Mouse (Mus musculus) Muller cell, postnatal 12 days (primary cell): Measurements from ENCODE around the gene Grin1.

Experiments used
- DNase-seq: peaks from one replicate; pipeline ENCODE4 v3.0.0-alpha.2; 2015; ENCODE audit errors: inconsistent ontology term

Gene Grin1

GRCm38 (mm10) chr2:25318119-25318966 lies 644 bp downstream of the Grin1 start:
- no peak for DNase-seq

- DNase-seq = no peak
Measured at GRCm38 (mm10) chr2:25311491-25311891, 7.5 kb downstream of the Grin1 start.

GRCm38 (mm10) chr2:25310969-25311368 lies 8.0 kb downstream of the Grin1 start:
- DNase-seq = no peak

GRCm38 (mm10) chr2:25310180-25310579 lies 8.8 kb downstream of the Grin1 start:
- no peak for DNase-seq

GRCm38 (mm10) chr2:25305587-25306359 lies 13.2 kb downstream of the Grin1 start:
- DNase-seq = no peak

- DNase-seq = peak; percentile 53
Measured at GRCm38 (mm10) chr2:25304657-25305541, 14.1 kb downstream of the Grin1 start.

GRCm38 (mm10) chr2:25303931-25304656 lies 14.9 kb downstream of the Grin1 start:
- no peak for DNase-seq

- no peak for DNase-seq
Measured at GRCm38 (mm10) chr2:25303452-25303851, 15.5 kb downstream of the Grin1 start.

GRCm38 (mm10) chr2:25298046-25298445 lies 20.9 kb downstream of the Grin1 start:
- DNase-seq = no peak

GRCm38 (mm10) chr2:25297093-25297492 lies 21.9 kb downstream of the Grin1 start:
- DNase-seq = no peak

GRCm38 (mm10) chr2:25293706-25294105 lies 25.3 kb downstream of the Grin1 start:
- no peak for DNase-seq

- peak; percentile 72 for DNase-seq
Measured at GRCm38 (mm10) chr2:25292856-25293255, 26.1 kb downstream of the Grin1 start.

GRCm38 (mm10) chr2:25292054-25292544 lies 26.9 kb downstream of the Grin1 start:
- no peak for DNase-seq

- no peak for DNase-seq
Measured at GRCm38 (mm10) chr2:25291184-25292053, 27.6 kb downstream of the Grin1 start.

GRCm38 (mm10) chr2:25290816-25291130 lies 28.2 kb downstream of the Grin1 start:
- DNase-seq = peak; percentile 12

GRCm38 (mm10) chr2:25290101-25290815 lies 28.7 kb downstream of the Grin1 start:
- no peak for DNase-seq

- no peak for DNase-seq
Measured at GRCm38 (mm10) chr2:25289651-25290050, 29.3 kb downstream of the Grin1 start, which contains the start of gene Lrrc26. TSS of gene Lrrc26 (plus strand) at chr2:25289915.

- DNase-seq = no peak
Measured at GRCm38 (mm10) chr2:25288734-25289345, 30.1 kb downstream of the Grin1 start.
